Comparison of ENCODE assay signal across 39 mouse cellular contexts in the genomic region with DNA sequence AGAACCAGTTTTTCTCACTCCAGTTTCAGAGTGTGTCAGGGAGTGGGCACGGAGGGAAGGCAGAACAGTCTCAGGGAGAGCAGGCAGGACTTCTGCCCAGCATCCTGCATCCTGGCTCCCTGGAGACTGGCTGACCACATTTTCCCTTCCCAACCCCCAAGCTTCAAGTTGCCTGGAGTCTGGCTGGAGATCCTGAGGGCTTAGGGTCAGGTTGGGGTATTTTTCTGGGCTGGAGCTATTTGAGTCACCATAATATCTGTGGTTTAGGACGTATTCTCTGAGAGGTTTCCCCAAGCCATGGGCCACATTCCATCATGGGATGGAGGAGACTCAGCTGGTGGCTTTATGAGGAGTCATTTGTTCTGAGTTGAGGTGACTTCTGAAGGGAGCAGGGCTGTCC. TPM values are rescaled to one million over a fixed set of nuclear protein-coding genes. Genes with fewer than 3 reads are reported as not detected.
A peak's percentile ranks its signal among the peaks of the same experiment; 100 is the strongest.
DNase-seq lines count a peak whose midpoint lies in the region; ATAC-seq and TF ChIP-seq lines count a peak whose summit lies in the region.
"Had no signal": no experiment of that assay in that cellular context is flagged by ENCODE, and none has a peak within 500 bp of the region (broad histone marks: within the 10 kb centered on the region; RNA-seq: fewer than 3 reads in every experiment).

No protein-coding gene starts in this region.

- H3K36me3 ChIP-seq in kidney, embryonic 15.5 days, result no peaks in the 10 kb centered on the region
- no peaks in the 10 kb centered on the region for H3K36me3 ChIP-seq in kidney, postnatal 0 days (ENCODE audit: insufficient read depth, low read length)
- H3K36me3 ChIP-seq: embryonic facial prominence, embryonic 13.5 days; forebrain, embryonic 12.5 days; G1E; heart, embryonic 13.5 days; hindbrain, embryonic 15.5 days; liver, embryonic 12.5 days; midbrain, embryonic 12.5 days had no signal

- H3K27me3 ChIP-seq in kidney, embryonic 15.5 days, result no peaks in the 10 kb centered on the region
- no peaks in the 10 kb centered on the region for H3K27me3 ChIP-seq in kidney, postnatal 0 days (ENCODE audit: insufficient read depth, low read length)
- H3K27me3 ChIP-seq: embryonic facial prominence, embryonic 13.5 days; forebrain, embryonic 12.5 days; hindbrain, embryonic 15.5 days; liver, embryonic 12.5 days; midbrain, embryonic 12.5 days had no signal

- peaks cover 12% of the 10 kb centered on the region; the same call in 1 of the 2 replicates for H3K4me1 ChIP-seq in kidney, embryonic 15.5 days
- H3K4me1 ChIP-seq in kidney, postnatal 0 days (replicated peaks; ENCODE audit: insufficient read depth, low read length), result no peaks in the 10 kb centered on the region
- H3K4me1 ChIP-seq: liver, embryonic 12.5 days had no signal

- no peak overlapping the region for H3K4me3 ChIP-seq in kidney, embryonic 15.5 days (replicated peaks)
- H3K4me3 ChIP-seq in kidney, postnatal 0 days (replicated peaks; ENCODE audit: low read depth, low read length), result no peak overlapping the region
- H3K4me3 ChIP-seq: embryonic facial prominence, embryonic 13.5 days; erythroblast, embryonic 14.5 days; forebrain, embryonic 12.5 days; heart, embryonic 13.5 days; hindbrain, embryonic 15.5 days; liver, embryonic 12.5 days; midbrain, embryonic 12.5 days had no signal

- H3K4me2 ChIP-seq in kidney, embryonic 15.5 days, result no peak overlapping the region
- H3K4me2 ChIP-seq in kidney, postnatal 0 days (ENCODE audit: low read length), result no peak overlapping the region
- H3K4me2 ChIP-seq: embryonic facial prominence, embryonic 13.5 days; forebrain, embryonic 12.5 days; heart, embryonic 13.5 days; hindbrain, embryonic 15.5 days; liver, embryonic 12.5 days; midbrain, embryonic 12.5 days had no signal

- no peak for ATAC-seq in kidney, embryonic 15.5 days (replicated peaks; ENCODE audit: low FRiP score)
- no peak for ATAC-seq in kidney, postnatal 0 days (replicated peaks; ENCODE audit: low FRiP score, low read depth)
- no peak for ATAC-seq in activated CD4-positive, CD25-positive, alpha-beta regulatory T cell, adult 4 months
- ATAC-seq: inflammation-experienced regulatory T-cells, adult 6 months; liver, embryonic 12.5 days; liver, postnatal 0 days had no signal

- 60% methylated on average over 2 of the region's 2 CpGs for WGBS in kidney, embryonic 15.5 days
- 56% methylated on average over 2 of the region's 2 CpGs for WGBS in kidney, postnatal 0 days

- no peaks in the 10 kb centered on the region for H3K9me3 ChIP-seq in kidney, embryonic 15.5 days (replicated peaks)
- no peaks in the 10 kb centered on the region for H3K9me3 ChIP-seq in kidney, postnatal 0 days (replicated peaks; ENCODE audit: low read length)
- H3K9me3 ChIP-seq: hindbrain, embryonic 15.5 days; liver, embryonic 12.5 days had no signal

- peak; percentile 34 for DNase-seq in kidney, adult 9 months
- peak; percentile 78 for DNase-seq in Muller cell, postnatal 12 days (ENCODE audit: inconsistent ontology term)
- DNase-seq in kidney, postnatal 0 days (ENCODE audit: low spot score), result peak; percentile 41
- DNase-seq in adrenal gland, postnatal 10 days, result no peak
- no peak for DNase-seq in layer of hippocampus, postnatal 25 days (ENCODE audit: extremely low spot score in 1 of 2, low spot score in 1 of 2)
- DNase-seq: adrenal gland, adult 2 months; cerebellum, adult 18-20 months; cerebellum, postnatal 10 days; gastrocnemius, postnatal 10 days; heart, postnatal 10 days; layer of hippocampus, postnatal 36 days; left cerebral cortex, postnatal 4 days; liver, postnatal 0 days; retina, postnatal 1 day; right cerebral cortex, postnatal 14 days had no signal

- H3K9ac ChIP-seq in kidney, embryonic 15.5 days, result no peak overlapping the region
- no peak overlapping the region for H3K9ac ChIP-seq in kidney, postnatal 0 days (ENCODE audit: low read depth, low read length)
- H3K9ac ChIP-seq: embryonic facial prominence, embryonic 13.5 days; forebrain, embryonic 12.5 days; heart, embryonic 13.5 days; hindbrain, embryonic 15.5 days; liver, embryonic 12.5 days; liver, postnatal 0 days; midbrain, embryonic 12.5 days had no signal

- H3K27ac ChIP-seq in kidney, embryonic 15.5 days, result no peak overlapping the region
- no peak overlapping the region for H3K27ac ChIP-seq in kidney, postnatal 0 days
- H3K27ac ChIP-seq: embryonic facial prominence, embryonic 13.5 days; forebrain, embryonic 12.5 days; heart, embryonic 13.5 days; hindbrain, embryonic 15.5 days; liver, embryonic 12.5 days; midbrain, embryonic 12.5 days had no signal

- no peak for TF ChIP-seq CTCF in kidney, postnatal 0 days (IDR thresholded peaks at IDR 0.05; ENCODE audit: low read depth)

RNA-seq across cellular contexts. Expression of a gene that starts 7.7 kb away (rescaled TPM):
- polyA plus RNA-seq in kidney, embryonic 15.5 days (2015; fragmentation: Nextera tagmentation; extraction: Ambion mirVana), result 0.17 and 0.18 TPM in 2 replicates
- polyA plus RNA-seq in kidney, postnatal 0 days (2015; fragmentation: Nextera tagmentation; extraction: Ambion mirVana), result 0.13 TPM in 1 of 2 replicates, not detected in the other
- not detected for total RNA-seq in adrenal gland, postnatal 10 days (2021)
- not detected for total RNA-seq in layer of hippocampus, postnatal 25 days (2021)
- not detected for polyA plus RNA-seq in activated CD4-positive, CD25-positive, alpha-beta regulatory T cell, adult 4 months (2017; shearing (Covaris generic))
- total RNA-seq: adrenal gland, adult 2 months; common myeloid progenitor, adult 5-6 weeks; G1E; gastrocnemius, postnatal 10 days; heart, adult 8-10 months; heart, postnatal 10 days; hematopoietic stem cell, adult 5-6 weeks; layer of hippocampus, adult 8-10 months; layer of hippocampus, postnatal 36 days; left cerebral cortex, postnatal 4 days; megakaryocyte, adult 5-6 weeks had no signal
- polyA plus RNA-seq: adrenal gland, adult 2 months; embryonic facial prominence, embryonic 13.5 days; erythroblast, embryonic 14.5 days; forebrain, embryonic 12.5 days; G1E; heart, embryonic 13.5 days; hindbrain, embryonic 15.5 days; inflammation-experienced regulatory T-cells, adult 6 months; limb, embryonic 14.5 days; liver, embryonic 12.5 days; liver, postnatal 0 days; lung, embryonic 16.5 days; midbrain, embryonic 12.5 days; neural tube, embryonic 14.5 days; small intestine, adult 2 months; stomach, embryonic 14.5 days; thymus, postnatal 0 days had no signal

RNA-seq across cellular contexts. Expression of a gene that starts 8.3 kb away (rescaled TPM):
- polyA plus RNA-seq in kidney, embryonic 15.5 days (2015; fragmentation: Nextera tagmentation; extraction: Ambion mirVana), result not detected in 2 replicates
- polyA plus RNA-seq in kidney, postnatal 0 days (2015; fragmentation: Nextera tagmentation; extraction: Ambion mirVana), result not detected in 2 replicates
- total RNA-seq in adrenal gland, postnatal 10 days (2021), result not detected
- not detected for total RNA-seq in layer of hippocampus, postnatal 25 days (2021)
- polyA plus RNA-seq in activated CD4-positive, CD25-positive, alpha-beta regulatory T cell, adult 4 months (2017; shearing (Covaris generic)), result not detected
- total RNA-seq: adrenal gland, adult 2 months; common myeloid progenitor, adult 5-6 weeks; G1E; gastrocnemius, postnatal 10 days; heart, adult 8-10 months; heart, postnatal 10 days; hematopoietic stem cell, adult 5-6 weeks; layer of hippocampus, adult 8-10 months; layer of hippocampus, postnatal 36 days; left cerebral cortex, postnatal 4 days; megakaryocyte, adult 5-6 weeks had no signal
- polyA plus RNA-seq: adrenal gland, adult 2 months; embryonic facial prominence, embryonic 13.5 days; erythroblast, embryonic 14.5 days; forebrain, embryonic 12.5 days; G1E; gonadal fat pad, adult 2 months; heart, embryonic 13.5 days; hindbrain, embryonic 15.5 days; inflammation-experienced regulatory T-cells, adult 6 months; limb, embryonic 14.5 days; liver, embryonic 12.5 days; liver, postnatal 0 days; lung, embryonic 16.5 days; midbrain, embryonic 12.5 days; neural tube, embryonic 14.5 days; small intestine, adult 2 months; stomach, embryonic 14.5 days; testis, adult 2 months had no signal

RNA-seq across cellular contexts. Expression of a gene that starts 16.7 kb away (rescaled TPM):
- polyA plus RNA-seq in kidney, embryonic 15.5 days (2015; fragmentation: Nextera tagmentation; extraction: Ambion mirVana), result not detected in 2 replicates
- polyA plus RNA-seq in kidney, postnatal 0 days (2015; fragmentation: Nextera tagmentation; extraction: Ambion mirVana), result 0.05 TPM in 1 of 2 replicates, not detected in the other
- not detected for total RNA-seq in adrenal gland, postnatal 10 days (2021)
- total RNA-seq in layer of hippocampus, postnatal 25 days (2021), result under 1 TPM; 0.42 to 0.71 TPM
- polyA plus RNA-seq in activated CD4-positive, CD25-positive, alpha-beta regulatory T cell, adult 4 months (2017; shearing (Covaris generic)), result 1 to 10 TPM in 1 of 2 experiments, under 1 TPM in 1; 0.50 to 1.4 TPM
- total RNA-seq: adrenal gland, adult 2 months; G1E; heart, adult 8-10 months; heart, postnatal 10 days; hematopoietic stem cell, adult 5-6 weeks; megakaryocyte, adult 5-6 weeks had no signal
- polyA plus RNA-seq: adrenal gland, adult 2 months; erythroblast, embryonic 14.5 days; G1E; liver, embryonic 12.5 days; liver, postnatal 0 days; testis, adult 2 months had no signal

RNA-seq across cellular contexts. Expression of a gene that starts 18.0 kb away (rescaled TPM):
- not detected in 2 replicates for polyA plus RNA-seq in kidney, embryonic 15.5 days (2015; fragmentation: Nextera tagmentation; extraction: Ambion mirVana)
- not detected in 2 replicates for polyA plus RNA-seq in kidney, postnatal 0 days (2015; fragmentation: Nextera tagmentation; extraction: Ambion mirVana)
- total RNA-seq in adrenal gland, postnatal 10 days (2021), result not detected
- not detected for total RNA-seq in layer of hippocampus, postnatal 25 days (2021)
- not detected for polyA plus RNA-seq in activated CD4-positive, CD25-positive, alpha-beta regulatory T cell, adult 4 months (2017; shearing (Covaris generic))
- total RNA-seq: adrenal gland, adult 2 months; common myeloid progenitor, adult 5-6 weeks; gastrocnemius, postnatal 10 days; heart, adult 8-10 months; heart, postnatal 10 days; hematopoietic stem cell, adult 5-6 weeks; layer of hippocampus, adult 8-10 months; layer of hippocampus, postnatal 36 days; left cerebral cortex, postnatal 4 days had no signal
- polyA plus RNA-seq: adrenal gland, adult 2 months; embryonic facial prominence, embryonic 13.5 days; erythroblast, embryonic 14.5 days; forebrain, embryonic 12.5 days; G1E; gonadal fat pad, adult 2 months; heart, embryonic 13.5 days; liver, embryonic 12.5 days; liver, postnatal 0 days; lung, embryonic 16.5 days; midbrain, embryonic 12.5 days; neural tube, embryonic 14.5 days; small intestine, adult 2 months; stomach, embryonic 14.5 days had no signal

RNA-seq across cellular contexts. Expression of a gene that starts 36.0 kb away (rescaled TPM):
- polyA plus RNA-seq in kidney, embryonic 15.5 days (2015; fragmentation: Nextera tagmentation; extraction: Ambion mirVana), result not detected in 2 replicates
- polyA plus RNA-seq in kidney, postnatal 0 days (2015; fragmentation: Nextera tagmentation; extraction: Ambion mirVana), result not detected in 2 replicates
- total RNA-seq in adrenal gland, postnatal 10 days (2021), result not detected
- not detected for total RNA-seq in layer of hippocampus, postnatal 25 days (2021)
- polyA plus RNA-seq in activated CD4-positive, CD25-positive, alpha-beta regulatory T cell, adult 4 months (2017; shearing (Covaris generic)), result 1 to 10 TPM; 5.8 to 6.6 TPM
- total RNA-seq: adrenal gland, adult 2 months; common myeloid progenitor, adult 5-6 weeks; G1E; heart, adult 8-10 months; heart, postnatal 10 days; hematopoietic stem cell, adult 5-6 weeks; layer of hippocampus, adult 8-10 months; layer of hippocampus, postnatal 36 days; left cerebral cortex, postnatal 4 days had no signal
- polyA plus RNA-seq: embryonic facial prominence, embryonic 13.5 days; erythroblast, embryonic 14.5 days; forebrain, embryonic 12.5 days; G1E; gonadal fat pad, adult 2 months; heart, embryonic 13.5 days; hindbrain, embryonic 15.5 days; liver, embryonic 12.5 days; lung, embryonic 16.5 days; midbrain, embryonic 12.5 days; neural tube, embryonic 14.5 days; stomach, embryonic 14.5 days; testis, adult 2 months had no signal

Comparison
In these comparisons a context has a peak if more than half of its experiments do, and no peak if none do; other contexts are left out.
1. DNase-seq: peak in kidney, adult 9 months (single experiment), Muller cell, postnatal 12 days (single experiment) and kidney, postnatal 0 days (single experiment); none in adrenal gland, postnatal 10 days (single experiment) and layer of hippocampus, postnatal 25 days (0 of 2).